Mouse (Mus musculus): ENCODE results near the gene Celf6.

- TF ChIP-seq POLR2A (IDR thresholded peaks at IDR 0.05; ENCODE audit: low read depth, low read length) (no peak), CTCF (IDR thresholded peaks at IDR 0.05; ENCODE audit: borderline replicate concordance, insufficient read depth, low read length) (no peak)
Measured at GRCm38 (mm10) chr9:59639936-59640335, 62.2 kb downstream of the Celf6 start.
